ENCODE assay signal across 15 mouse cellular contexts in genomic region chr10:92296303-92296702, GRCm38 (mm10).
DNase-seq lines count a peak whose midpoint lies in the region; ATAC-seq and TF ChIP-seq lines count a peak whose summit lies in the region.
"Had no signal": no experiment of that assay in that cellular context is flagged by ENCODE, and none has a peak within 500 bp of the region (broad histone marks: within the 10 kb centered on the region; RNA-seq: fewer than 3 reads in every experiment).

No protein-coding gene starts in this region.

- ATAC-seq in forebrain, embryonic 16.5 days: no peak
- no peak for ATAC-seq in hindbrain, postnatal 0 days
- 0 out of 2 replicates have a peak, but pooled peaks have one; percentile 53 for ATAC-seq in neural tube, embryonic 15.5 days (ENCODE audit: low FRiP score)
- ATAC-seq in cerebellum, adult (ENCODE audit: insufficient number of reproducible peaks, low FRiP score, low TSS enrichment): no peak
- ATAC-seq: intestine, embryonic 15.5 days; Patski had no signal

- 0 out of 2 replicates have a peak, but pooled peaks cover 4% of the 10 kb centered on the region for H3K27me3 ChIP-seq in forebrain, embryonic 16.5 days (replicated peaks; ENCODE audit: control insufficient read depth, insufficient read depth, low read length)
- no peaks in the 10 kb centered on the region for H3K27me3 ChIP-seq in hindbrain, postnatal 0 days (ENCODE audit: insufficient read depth, low read length)
- no peaks in the 10 kb centered on the region for H3K27me3 ChIP-seq in neural tube, embryonic 15.5 days (replicated peaks)
- H3K27me3 ChIP-seq: embryonic facial prominence, embryonic 12.5 days; intestine, embryonic 15.5 days; limb, embryonic 12.5 days; Patski had no signal

- no peak for TF ChIP-seq CTCF in hindbrain, postnatal 0 days (IDR thresholded peaks at IDR 0.05; ENCODE audit: low read depth)

- H3K9ac ChIP-seq in forebrain, embryonic 16.5 days (replicated peaks; ENCODE audit: low read depth, low read length): 0 out of 2 replicates have a peak overlapping the region, but pooled peaks have one; percentile 28
- no peak overlapping the region for H3K9ac ChIP-seq in hindbrain, postnatal 0 days (replicated peaks; ENCODE audit: low read length)
- 0 out of 2 replicates have a peak overlapping the region, but pooled peaks have one; percentile 17 for H3K9ac ChIP-seq in neural tube, embryonic 15.5 days (replicated peaks)
- H3K9ac ChIP-seq: embryonic facial prominence, embryonic 12.5 days; intestine, embryonic 15.5 days; limb, embryonic 12.5 days; liver, embryonic 14.5 days had no signal

- H3K9me3 ChIP-seq in forebrain, embryonic 16.5 days (ENCODE audit: control insufficient read depth, low read length): no peaks in the 10 kb centered on the region; the same call in 1 of the 2 replicates
- no peaks in the 10 kb centered on the region for H3K9me3 ChIP-seq in hindbrain, postnatal 0 days (ENCODE audit: low read length)
- H3K9me3 ChIP-seq in neural tube, embryonic 15.5 days (replicated peaks): no peaks in the 10 kb centered on the region
- H3K9me3 ChIP-seq: embryonic facial prominence, embryonic 12.5 days; intestine, embryonic 15.5 days; limb, embryonic 12.5 days had no signal

- H3K4me1 ChIP-seq in forebrain, embryonic 16.5 days (replicated peaks; ENCODE audit: control insufficient read depth, insufficient read depth, low read length): peaks cover 11% of the 10 kb centered on the region
- H3K4me1 ChIP-seq in hindbrain, postnatal 0 days (ENCODE audit: insufficient read depth, low read length): 0 out of 2 replicates have a peak, but pooled peaks cover 3% of the 10 kb centered on the region
- H3K4me1 ChIP-seq in neural tube, embryonic 15.5 days: peaks cover 13% of the 10 kb centered on the region
- H3K4me1 ChIP-seq: embryonic facial prominence, embryonic 12.5 days; intestine, embryonic 15.5 days had no signal

- WGBS in forebrain, embryonic 16.5 days: 16% methylated on average over 9 of the region's 9 CpGs
- WGBS in hindbrain, postnatal 0 days: 31% methylated on average over 9 of the region's 9 CpGs
- WGBS in neural tube, embryonic 15.5 days: 13% methylated on average over 9 of the region's 9 CpGs

- peak overlapping the region; percentile 38 for H3K4me2 ChIP-seq in forebrain, embryonic 16.5 days (ENCODE audit: low read length)
- H3K4me2 ChIP-seq in hindbrain, postnatal 0 days (ENCODE audit: low read depth, low read length): peak overlapping the region; percentile 16; the same call in 1 of the 2 replicates
- H3K4me2 ChIP-seq in neural tube, embryonic 15.5 days: peak overlapping the region; percentile 24
- H3K4me2 ChIP-seq: embryonic facial prominence, embryonic 12.5 days; intestine, embryonic 15.5 days; limb, embryonic 12.5 days had no signal

- H3K27ac ChIP-seq in forebrain, embryonic 16.5 days (ENCODE audit: low read length): no peak overlapping the region
- peak overlapping the region; percentile 56; the same call in 1 of the 2 replicates for H3K27ac ChIP-seq in hindbrain, postnatal 0 days
- peak overlapping the region; percentile 67 for H3K27ac ChIP-seq in neural tube, embryonic 15.5 days (replicated peaks)
- H3K27ac ChIP-seq: embryonic facial prominence, embryonic 12.5 days; gastrocnemius, adult 2 months; intestine, embryonic 15.5 days; limb, embryonic 12.5 days; liver, embryonic 14.5 days had no signal

- no peak overlapping the region; the same call in 1 of the 2 replicates for H3K4me3 ChIP-seq in forebrain, embryonic 16.5 days (replicated peaks; ENCODE audit: low read length)
- no peak overlapping the region for H3K4me3 ChIP-seq in hindbrain, postnatal 0 days (ENCODE audit: low read length)
- H3K4me3 ChIP-seq in neural tube, embryonic 15.5 days (replicated peaks): no peak overlapping the region
- H3K4me3 ChIP-seq: embryonic facial prominence, embryonic 12.5 days; gastrocnemius, adult 2 months; intestine, embryonic 15.5 days; limb, embryonic 12.5 days had no signal

- H3K36me3 ChIP-seq in forebrain, embryonic 16.5 days (ENCODE audit: control insufficient read depth, insufficient read depth): no peaks in the 10 kb centered on the region
- no peaks in the 10 kb centered on the region for H3K36me3 ChIP-seq in hindbrain, postnatal 0 days (ENCODE audit: insufficient read depth, low read length)
- no peaks in the 10 kb centered on the region for H3K36me3 ChIP-seq in neural tube, embryonic 15.5 days
- H3K36me3 ChIP-seq: embryonic facial prominence, embryonic 12.5 days; intestine, embryonic 15.5 days; limb, embryonic 12.5 days had no signal

- peak; percentile 5 for DNase-seq in kidney, postnatal 14 days
- DNase-seq in kidney, adult 9 months: no peak
- no peak for DNase-seq in hindbrain, postnatal 0 days (ENCODE audit: low spot score)
- no peak for DNase-seq in right cerebral cortex, postnatal 25 days
- no peak for DNase-seq in spleen, adult 18-20 months
- DNase-seq: gastrocnemius, adult 2 months; heart, adult 18-20 months had no signal
